Mouse (Mus musculus) splenic B cell, adult 2 months (primary cell): ENCODE measurements at regions not wholly inside any gene's neighbourhood (a gene's known extent, or its start where the extent isn't known, plus 50 kb on each side); places are given as distances from the start of the nearest gene placed in this dataset.

Experiments
- DNase-seq: peaks from one replicate; pipeline ENCODE4 v3.0.0-alpha.2; 2011; ENCODE audit warnings: low read depth, low spot score
- H3K27me3 ChIP-seq: 2 replicates; pipeline ENCODE4 v1.6.1; 2012; ENCODE audit warnings: mild to moderate bottlenecking, low read length, moderate library complexity, mixed read lengths; ENCODE audit not compliant: control insufficient read depth, poor library complexity, insufficient read depth, severe bottlenecking
- H3K36me3 ChIP-seq: 2 replicates; pipeline ENCODE4 v1.6.1; 2012; ENCODE audit warnings: mild to moderate bottlenecking, low read length, moderate library complexity, mixed read lengths; ENCODE audit not compliant: control insufficient read depth, poor library complexity, insufficient read depth, severe bottlenecking

- H3K36me3 ChIP-seq = no peaks in the 10 kb centered on the region
- no peak for DNase-seq
- no peaks in the 10 kb centered on the region for H3K27me3 ChIP-seq
These were observed 127.3 kb downstream of the Olfr721-ps1 start for GRCm38 (mm10) chr14:14528437-14528836.

- DNase-seq = peak; percentile 71
- no peaks in the 10 kb centered on the region for H3K36me3 ChIP-seq
These were observed 140.1 kb downstream of the Olfr721-ps1 start for GRCm38 (mm10) chr14:14541206-14541605.

GRCm38 (mm10) chr14:14541705-14542104, 140.6 kb downstream of the Olfr721-ps1 start:
- Histone ChIP-seq H3K36me3 (no peaks in the 10 kb centered on the region), H3K27me3 (no peaks in the 10 kb centered on the region)
- DNase-seq = no peak

More at GRCm38 (mm10) chr14:14541206-14541605, 140.1 kb downstream of the Olfr721-ps1 start:
- no peaks in the 10 kb centered on the region for H3K27me3 ChIP-seq

GRCm38 (mm10) chr14:14544236-14544635, 143.1 kb downstream of the Olfr721-ps1 start:
- Histone ChIP-seq H3K36me3 (no peaks in the 10 kb centered on the region), H3K27me3 (no peaks in the 10 kb centered on the region)
- DNase-seq = no peak

- no peak for DNase-seq
- H3K36me3 ChIP-seq = no peaks in the 10 kb centered on the region
These were observed 149.9 kb upstream of the Slc4a7 start for GRCm38 (mm10) chr14:14552201-14552600.

GRCm38 (mm10) chr14:14574851-14575250, 127.2 kb upstream of the Slc4a7 start:
- no peaks in the 10 kb centered on the region for H3K36me3 ChIP-seq
- H3K27me3 ChIP-seq = no peaks in the 10 kb centered on the region
- DNase-seq = no peak

More at GRCm38 (mm10) chr14:14552201-14552600, 149.9 kb upstream of the Slc4a7 start:
- no peaks in the 10 kb centered on the region for H3K27me3 ChIP-seq

GRCm38 (mm10) chr14:14591939-14592338, 110.1 kb upstream of the Slc4a7 start:
- DNase-seq = no peak
- H3K27me3 ChIP-seq = no peaks in the 10 kb centered on the region
- no peaks in the 10 kb centered on the region for H3K36me3 ChIP-seq

- DNase-seq = no peak
- Histone ChIP-seq H3K36me3 (no peaks in the 10 kb centered on the region), H3K27me3 (no peaks in the 10 kb centered on the region)
These were observed 107.3 kb upstream of the Slc4a7 start for GRCm38 (mm10) chr14:14594753-14595152.

- no peaks in the 10 kb centered on the region for H3K27me3 ChIP-seq
- no peak for DNase-seq
- no peaks in the 10 kb centered on the region for H3K36me3 ChIP-seq
These were observed 105.8 kb upstream of the Slc4a7 start for GRCm38 (mm10) chr14:14596057-14596809.

- Histone ChIP-seq H3K27me3 (no peaks in the 10 kb centered on the region), H3K36me3 (no peaks in the 10 kb centered on the region)
- no peak for DNase-seq
These were observed 102.5 kb upstream of the Slc4a7 start for GRCm38 (mm10) chr14:14599586-14599985.

- peak; percentile 41 for DNase-seq
- Histone ChIP-seq H3K27me3 (no peaks in the 10 kb centered on the region), H3K36me3 (no peaks in the 10 kb centered on the region)
These were observed 102.1 kb upstream of the Slc4a7 start for GRCm38 (mm10) chr14:14599990-14600389.

GRCm38 (mm10) chr14:14603439-14603838, 98.6 kb upstream of the Slc4a7 start:
- no peaks in the 10 kb centered on the region for H3K27me3 ChIP-seq

GRCm38 (mm10) chr14:14607074-14607473, 95.0 kb upstream of the Slc4a7 start:
- no peaks in the 10 kb centered on the region for H3K27me3 ChIP-seq
- DNase-seq = no peak

More at GRCm38 (mm10) chr14:14603439-14603838, 98.6 kb upstream of the Slc4a7 start:
- DNase-seq = peak; percentile 23
- no peaks in the 10 kb centered on the region for H3K36me3 ChIP-seq

GRCm38 (mm10) chr14:14612245-14612644, 89.8 kb upstream of the Slc4a7 start:
- Histone ChIP-seq H3K27me3 (no peaks in the 10 kb centered on the region), H3K36me3 (no peaks in the 10 kb centered on the region)
- DNase-seq = no peak

More at GRCm38 (mm10) chr14:14607074-14607473, 95.0 kb upstream of the Slc4a7 start:
- H3K36me3 ChIP-seq = no peaks in the 10 kb centered on the region

- H3K27me3 ChIP-seq = no peaks in the 10 kb centered on the region
- no peaks in the 10 kb centered on the region for H3K36me3 ChIP-seq
- no peak for DNase-seq
These were observed 81.8 kb upstream of the Slc4a7 start for GRCm38 (mm10) chr14:14620316-14620715.
